Mouse (Mus musculus): ENCODE results near the gene Dtymk. TPM values are rescaled to one million over a fixed set of nuclear protein-coding genes. Genes with fewer than 3 reads are reported as not detected.

Gene Dtymk
- 55.5 to 59.9 TPM (median 56.4 TPM) in 4 replicates for total RNA-seq (2023)

GRCm38 (mm10) chr1:93801741-93802238 lies at the start of gene Dtymk:
Dtymk (minus strand) TSS chr1:93801934.

GRCm38 (mm10) chr1:93824609-93825008 lies 22.9 kb upstream of the Dtymk start, which contains the start of gene D2hgdh:
D2hgdh (plus strand) TSS chr1:93824909.

GRCm38 (mm10) chr1:93803556-93804507 lies 2.1 kb upstream of the Dtymk start, which contains the start of gene Ing5:
Ing5 (plus strand) TSS chr1:93803965.

GRCm38 (mm10) chr1:93754573-93755290 lies 47.0 kb downstream of the Dtymk start, which contains the start of gene Thap4:
Thap4 (minus strand) TSS chr1:93754864.

GRCm38 (mm10) chr1:93751290-93751689 lies 50.4 kb downstream of the Dtymk start, which contains the start of gene Atg4b:
Atg4b (plus strand) TSS chr1:93751500.

Other genes with a start within 250 kb of the Dtymk start
- gene Stk25, start 143.3 kb downstream of the Dtymk start, total RNA-seq (2023): 86.6 to 104 TPM (median 93.5 TPM) in 4 replicates
- not detected in 4 replicates for gene Bok, start 116.3 kb downstream of the Dtymk start, total RNA-seq (2023)
- 81.1 to 98.0 TPM (median 95.4 TPM) in 4 replicates for gene Atg4b, start 50.4 kb downstream of the Dtymk start, total RNA-seq (2023)
- 19.4 to 22.2 TPM (median 20.6 TPM) in 4 replicates for gene Thap4, start 47.1 kb downstream of the Dtymk start, total RNA-seq (2023)
- 35.2 to 44.9 TPM (median 43.0 TPM) in 4 replicates for gene Ing5, start 2.0 kb upstream of the Dtymk start, total RNA-seq (2023)
- gene D2hgdh, start 23.0 kb upstream of the Dtymk start, total RNA-seq (2023): 31.7 to 44.2 TPM (median 39.9 TPM) in 4 replicates
- 0.21 to 0.98 TPM (median 0.89 TPM) in 3 of 4 replicates, not detected in the other for gene Gal3st2, start 59.4 kb upstream of the Dtymk start, total RNA-seq (2023)
- gene Gal3st2b, start 116.4 kb upstream of the Dtymk start, total RNA-seq (2023): 0.72 to 1.3 TPM (median 1.0 TPM) in 4 replicates
- gene Gal3st2c, start 188.6 kb upstream of the Dtymk start, total RNA-seq (2023): 0.06 to 0.15 TPM (median 0.06 TPM) in 3 of 4 replicates, not detected in the other
- not detected in 4 replicates for gene Neu4, start 218.5 kb upstream of the Dtymk start, total RNA-seq (2023)